Mouse (Mus musculus): ENCODE results near the gene Zmiz1.

DNA sequence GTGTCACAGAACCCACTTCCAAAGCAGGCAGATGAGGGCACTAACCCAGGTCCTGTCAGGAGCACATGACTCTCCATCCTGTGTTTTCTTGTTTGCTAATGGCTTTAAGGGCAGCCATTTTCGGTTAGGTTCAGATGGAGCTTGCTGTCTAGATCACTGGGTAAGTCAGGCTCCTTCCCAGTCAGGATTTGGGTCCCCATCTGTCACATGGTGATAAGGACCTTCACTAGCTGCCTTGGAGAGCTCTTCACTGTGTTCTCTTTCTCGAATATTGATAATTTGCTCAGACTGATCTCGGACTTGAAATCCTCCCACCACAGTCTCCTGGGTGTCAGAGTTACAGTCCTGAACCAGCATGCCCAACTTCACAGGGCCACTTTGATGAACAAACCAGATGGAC is 35.8 kb downstream of the Zmiz1 start:
- TF ChIP-seq CTCF (IDR thresholded peaks at IDR 0.05; ENCODE audit: borderline replicate concordance, insufficient read depth, low read depth, low read length) (no peak), POLR2A (IDR thresholded peaks at IDR 0.05; ENCODE audit: borderline replicate concordance, insufficient read depth, low read length) (no peak)

All from cerebellum, adult 2 months (tissue).